Mouse (Mus musculus) spleen, embryonic (tissue): ENCODE results near the gene Prss21.

Experiments
- CTCF ChIA-PET: fragments of 350-600 bp; sonication (Branson Sonifier 250); formaldehyde crosslinking; loops from one replicate; lab custom pipeline; 2022; lab: Charles Lee

The Prss21 gene

DNA sequence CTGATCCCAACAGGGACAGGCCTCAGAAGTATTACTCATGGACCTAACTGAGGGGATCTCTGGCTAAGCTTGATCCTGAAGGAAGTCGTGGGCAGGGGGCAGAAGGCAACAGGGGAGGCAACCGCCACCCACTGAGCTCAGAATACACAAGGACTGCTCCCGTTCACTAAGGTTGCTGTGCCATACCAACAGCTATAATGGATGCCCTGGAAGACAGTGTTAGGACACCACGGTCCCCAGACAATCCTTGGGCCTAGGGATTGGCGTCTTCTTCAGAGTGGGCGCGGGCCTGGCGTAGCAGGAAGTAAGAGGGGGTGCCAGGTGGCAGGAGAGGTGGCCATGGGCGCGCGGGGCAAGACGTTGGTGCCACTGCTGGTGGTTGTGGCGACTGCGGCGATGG, at the start of gene Prss21:
TSS of gene Prss21 (plus strand) at position 301 of the 400 bp plus-strand sequence.
- CTCF ChIA-PET = no interaction called here

- CTCF ChIA-PET = no interaction called here
Measured at GRCm38 (mm10) chr17:23818579-23818978, 49.3 kb upstream of the Prss21 start.

DNA sequence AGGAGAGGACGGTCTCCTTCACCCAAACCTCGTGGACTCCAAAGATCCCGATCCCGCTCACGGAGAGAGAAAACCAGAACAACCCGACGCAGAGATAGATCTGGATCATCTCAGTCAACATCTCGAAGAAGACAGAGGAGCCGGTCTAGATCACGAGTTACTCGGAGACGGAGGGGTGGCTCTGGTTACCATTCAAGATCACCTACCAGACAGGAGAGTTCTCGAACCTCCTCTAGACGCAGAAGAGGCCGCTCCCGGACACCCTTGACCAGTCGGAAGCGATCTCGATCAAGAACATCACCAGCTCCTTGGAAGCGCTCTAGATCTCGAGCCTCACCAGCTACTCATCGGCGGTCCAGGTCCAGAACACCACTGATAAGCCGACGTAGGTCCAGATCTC, 48.6 kb upstream of the Prss21 start:
- CTCF ChIA-PET = no interaction called here

DNA sequence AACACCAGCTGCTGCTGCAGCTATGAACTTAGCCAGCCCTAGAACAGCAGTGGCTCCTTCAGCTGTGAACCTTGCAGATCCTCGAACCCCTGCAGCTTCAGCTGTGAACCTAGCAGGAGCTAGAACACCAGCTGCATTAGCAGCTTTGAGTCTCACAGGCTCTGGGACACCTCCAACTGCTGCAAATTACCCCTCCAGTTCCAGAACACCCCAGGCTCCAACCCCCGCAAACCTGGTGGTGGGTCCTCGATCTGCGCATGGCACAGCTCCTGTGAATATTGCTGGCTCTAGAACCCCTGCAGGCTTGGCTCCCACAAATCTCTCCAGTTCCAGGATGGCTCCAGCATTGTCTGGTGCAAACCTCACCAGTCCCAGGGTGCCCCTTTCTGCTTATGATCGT, 47.1 kb upstream of the Prss21 start:
- CTCF ChIA-PET = no interaction called here

DNA sequence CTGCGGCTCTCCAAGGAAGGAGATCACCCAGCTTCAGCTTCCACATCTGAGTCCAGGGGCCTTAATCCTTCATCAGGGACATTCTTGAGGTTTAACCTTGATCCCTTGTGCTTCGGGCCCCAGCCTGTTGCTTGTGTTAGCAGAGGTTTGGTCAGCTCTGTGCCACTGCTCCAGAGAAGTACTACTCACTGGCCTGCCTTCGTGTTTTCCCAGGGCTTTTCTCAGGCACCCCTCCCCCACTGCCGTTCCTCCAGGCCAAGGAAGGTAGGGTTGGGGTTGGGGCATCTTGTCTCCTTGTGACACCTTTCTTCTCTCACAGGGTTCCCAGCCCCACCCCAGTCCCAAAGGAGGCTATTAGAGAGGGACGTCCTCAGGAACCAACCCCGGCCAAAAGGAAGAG, 45.8 kb upstream of the Prss21 start:
- CTCF ChIA-PET = interaction anchor here (1.4 kb wide), 1 partner anchor 18 kb away, joined by 7 read pairs; no protein-coding TSS in a partner anchor

DNA sequence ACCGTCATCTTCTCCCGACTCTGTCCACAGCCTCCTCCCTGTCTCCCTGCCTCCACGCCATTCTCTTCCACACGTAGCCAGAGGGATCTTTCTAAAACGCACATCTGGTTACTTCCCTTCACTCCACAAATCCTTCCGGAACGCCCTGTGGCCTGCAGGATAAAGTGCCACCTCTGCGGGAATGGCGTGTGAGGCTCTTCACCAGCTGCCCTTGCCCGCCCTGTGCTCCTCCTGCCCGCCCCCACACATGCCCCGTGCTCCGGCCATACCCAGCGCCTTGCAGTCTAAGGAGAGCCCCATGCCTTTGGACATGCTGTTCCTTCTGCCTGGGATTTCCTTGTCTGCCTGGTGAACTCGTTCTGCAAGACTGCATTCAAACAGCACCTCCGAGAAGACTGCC, 44.8 kb upstream of the Prss21 start:
- CTCF ChIA-PET = no interaction called here

- CTCF ChIA-PET = no interaction called here
Measured at GRCm38 (mm10) chr17:23823614-23824013, 44.2 kb upstream of the Prss21 start.

DNA sequence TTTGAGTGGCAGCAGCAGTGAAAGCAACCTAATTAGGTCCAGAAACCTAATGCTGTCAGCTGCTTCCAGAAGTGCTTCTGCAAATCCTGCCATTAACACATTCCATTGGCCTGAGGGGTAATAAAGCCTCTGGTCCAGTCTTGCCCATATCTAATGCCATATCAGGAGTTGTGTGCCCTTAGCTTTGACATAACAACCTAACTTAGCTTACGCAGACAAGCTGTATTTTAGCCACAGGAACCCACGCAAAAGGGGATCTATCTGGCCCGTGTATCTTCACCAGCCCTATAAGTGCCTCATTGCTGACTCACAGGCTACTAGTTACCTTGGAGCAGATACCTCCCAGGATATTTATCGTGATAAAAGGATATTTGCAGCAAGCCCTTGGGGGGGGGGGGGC, 42.3 kb upstream of the Prss21 start:
- CTCF ChIA-PET = interaction anchor here (0.6 to 0.7 kb wide), 2 partner anchors 14 to 164 kb away, joined by 4 to 7 read pairs; no protein-coding TSS in a partner anchor

- CTCF ChIA-PET = interaction anchor here (0.6 kb wide), 1 partner anchor 44 kb away, joined by 4 read pairs; no protein-coding TSS in a partner anchor
Measured at GRCm38 (mm10) chr17:23828271-23829001, 39.4 kb upstream of the Prss21 start.

DNA sequence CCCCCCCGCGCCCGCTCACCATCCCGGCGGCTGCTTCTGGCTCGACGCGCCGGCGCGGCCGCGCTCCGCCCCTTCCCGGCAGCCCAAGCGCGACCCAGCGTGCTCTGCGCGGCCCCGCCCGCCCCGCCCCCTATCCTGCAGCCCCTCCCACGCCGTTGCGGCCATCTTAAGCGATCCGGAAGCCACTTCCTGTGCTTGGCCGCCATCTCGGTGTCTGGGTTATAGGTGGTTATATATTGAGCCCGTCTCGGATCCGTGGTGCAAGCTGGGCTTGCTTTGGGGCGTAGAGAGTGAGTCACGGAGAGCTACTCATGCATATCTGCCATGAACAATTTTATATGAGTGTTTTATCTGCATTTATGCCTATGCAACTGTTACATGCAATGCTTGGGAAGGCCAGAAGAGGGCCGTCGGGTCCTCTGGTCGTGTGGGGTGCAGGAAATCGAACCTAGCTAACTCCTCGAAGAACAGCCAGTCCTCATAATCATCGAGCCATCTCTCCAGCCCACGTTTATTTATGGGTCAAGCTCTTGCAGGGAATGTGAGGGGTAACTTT, 38.7 kb upstream of the Prss21 start, which contains the start of gene Elob:
TSS of gene Elob (minus strand) at position 73 of the 556 bp plus-strand sequence.
- CTCF ChIA-PET = interaction anchor here (1.5 kb wide), 1 partner anchor 54 kb away, joined by 5 read pairs; no protein-coding TSS in a partner anchor

DNA sequence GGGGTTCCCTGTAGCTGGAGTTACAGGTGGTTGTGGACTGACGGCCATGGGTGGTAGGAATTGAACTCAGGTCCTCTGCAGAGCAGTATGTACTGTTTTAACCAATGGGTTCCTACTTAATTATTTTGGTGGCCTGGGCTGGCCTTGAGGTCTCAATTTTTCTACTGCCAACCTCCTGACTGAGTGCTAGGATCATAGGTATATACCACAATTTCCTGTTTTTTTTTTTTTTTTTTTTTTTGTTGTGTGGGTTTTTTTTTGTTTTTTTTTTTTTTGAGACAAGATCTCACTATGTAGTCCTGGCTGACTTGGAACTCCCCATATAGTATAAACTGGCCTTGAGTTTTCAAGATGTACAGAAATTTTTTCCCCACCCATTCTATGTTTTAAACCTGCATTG, 36.7 kb upstream of the Prss21 start:
- CTCF ChIA-PET = interaction anchor here (1.6 kb wide), 1 partner anchor 57 kb away, joined by 4 read pairs; no protein-coding TSS in a partner anchor

DNA sequence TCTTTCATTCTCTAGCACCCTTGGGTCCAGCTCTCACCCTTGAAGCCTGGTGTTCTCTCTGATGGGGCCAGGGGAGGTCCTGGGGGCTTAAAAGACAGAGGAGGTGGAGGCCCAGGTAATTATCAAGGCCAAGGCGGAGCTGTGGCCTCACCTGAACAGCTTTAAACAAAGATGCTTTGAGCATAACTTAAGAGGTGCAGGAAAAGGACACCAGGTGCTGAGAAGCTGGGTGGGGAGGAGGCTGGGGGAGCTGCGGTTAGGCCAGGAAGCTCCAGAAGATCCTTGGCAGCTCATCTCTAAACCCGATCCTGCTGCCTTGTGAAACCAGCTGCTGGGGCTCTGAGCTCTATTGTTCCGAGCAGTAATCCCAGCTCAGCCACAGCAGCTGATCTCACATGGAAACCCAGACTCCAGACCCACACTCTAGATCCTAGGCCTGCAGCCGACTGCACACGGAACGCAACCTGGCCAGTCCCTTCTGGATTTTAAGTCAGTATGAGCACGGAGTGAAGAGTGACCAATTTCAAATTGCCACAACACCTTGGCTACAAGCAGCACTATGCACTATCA, 31.8 kb upstream of the Prss21 start, which contains the start of gene Prss33:
TSS of gene Prss33 (minus strand) at position 51 of the 570 bp plus-strand sequence.
- CTCF ChIA-PET = interaction anchor here (0.9 kb wide), 1 partner anchor 124 kb away, joined by 3 read pairs; no protein-coding TSS in a partner anchor

- CTCF ChIA-PET = interaction anchor here (1.7 kb wide), 1 partner anchor 67 kb away, joined by 5 read pairs; no protein-coding TSS in a partner anchor
Measured at GRCm38 (mm10) chr17:23841145-23841544, 26.7 kb upstream of the Prss21 start.

DNA sequence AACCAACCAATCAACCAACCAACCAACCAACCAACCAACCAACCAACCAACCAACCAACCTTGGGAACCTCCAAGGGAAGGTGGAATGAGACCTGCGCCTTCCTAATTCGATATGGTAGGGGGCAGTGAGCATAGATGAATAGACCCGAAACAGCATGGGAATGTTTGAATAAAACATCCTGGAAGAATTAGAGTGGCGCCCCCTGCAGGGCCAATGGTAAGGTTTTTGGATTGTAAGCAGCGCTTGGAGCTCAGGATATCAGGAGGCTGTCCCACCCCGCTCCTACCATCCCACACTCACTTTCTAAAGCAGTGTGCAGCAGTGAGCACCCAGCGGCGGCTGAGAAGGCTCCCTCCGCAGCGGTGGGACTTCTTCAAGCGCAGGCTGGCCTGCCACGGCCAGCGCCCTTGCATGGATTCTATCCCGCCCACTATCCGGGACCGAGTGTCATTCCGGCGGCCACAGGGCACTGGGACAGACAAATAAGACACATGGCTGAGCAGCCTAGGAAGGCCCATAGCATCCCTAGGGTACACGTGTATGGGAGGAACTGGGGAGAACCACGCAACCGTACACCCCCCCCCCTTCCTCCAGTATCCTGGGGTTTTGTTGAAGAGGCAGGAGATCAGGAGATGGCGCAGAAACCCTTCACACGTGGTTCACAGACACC, 24.6 kb upstream of the Prss21 start:
- CTCF ChIA-PET = interaction anchor here (0.5 to 1.1 kb wide), 6 partner anchors 10 to 118 kb away, joined by 3 to 5 read pairs (median 4); no protein-coding TSS in a partner anchor

- CTCF ChIA-PET = interaction anchor here (0.5 to 1.1 kb wide), 4 partner anchors 14 to 85 kb away, joined by 3 to 5 read pairs (median 4); no protein-coding TSS in a partner anchor
Measured at GRCm38 (mm10) chr17:23843812-23844273, 24.0 kb upstream of the Prss21 start, which contains the start of the genes Prss32 and Prss41. Gene Prss32, plus strand, starts transcription at chr17:23843855. Gene Prss41, minus strand, starts transcription at chr17:23844172.

GRCm38 (mm10) chr17:23850028-23850427, 17.8 kb upstream of the Prss21 start:
- CTCF ChIA-PET = no interaction called here

DNA sequence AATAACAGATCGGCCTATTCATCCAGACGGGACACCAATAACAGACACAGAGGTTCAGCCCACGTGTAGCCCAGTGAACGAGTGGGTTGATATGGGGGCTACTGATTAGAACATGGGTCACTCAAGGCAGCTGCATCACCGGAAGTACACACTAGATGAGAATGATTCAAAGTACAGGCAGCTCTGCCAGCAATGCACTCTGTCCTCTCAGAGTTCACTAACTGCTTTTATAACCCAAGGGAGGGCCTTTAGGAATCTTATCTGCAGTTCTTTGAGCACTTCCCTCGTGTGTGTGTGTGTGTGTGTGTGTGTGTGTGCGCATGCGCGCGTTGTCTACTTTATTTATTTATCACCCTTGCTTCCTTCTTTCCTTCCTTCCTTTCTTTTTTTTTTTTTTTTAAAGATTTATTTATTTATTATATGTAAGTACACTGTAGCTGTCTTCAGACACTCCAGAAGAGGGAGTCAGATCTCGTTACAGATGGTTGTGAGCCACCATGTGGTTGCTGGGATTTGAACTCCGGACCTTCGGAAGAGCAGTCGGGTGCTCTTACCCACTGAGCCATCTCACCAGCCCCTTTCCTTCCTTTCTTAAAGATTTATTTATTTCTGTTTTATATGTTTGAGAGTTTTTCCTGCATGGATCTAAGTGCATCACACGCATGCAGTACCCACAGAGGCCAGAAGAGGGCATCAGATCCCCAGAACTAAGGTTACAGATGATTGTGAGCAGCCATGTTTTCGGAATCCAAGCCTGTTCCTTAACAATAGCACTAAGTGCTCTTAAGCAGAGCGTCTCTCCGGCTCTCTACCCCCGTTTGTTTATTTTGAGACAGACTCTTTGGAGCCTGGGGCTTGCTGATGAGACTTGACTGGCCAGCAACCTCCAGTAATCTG, 16.8 kb upstream of the Prss21 start:
- CTCF ChIA-PET = no interaction called here

DNA sequence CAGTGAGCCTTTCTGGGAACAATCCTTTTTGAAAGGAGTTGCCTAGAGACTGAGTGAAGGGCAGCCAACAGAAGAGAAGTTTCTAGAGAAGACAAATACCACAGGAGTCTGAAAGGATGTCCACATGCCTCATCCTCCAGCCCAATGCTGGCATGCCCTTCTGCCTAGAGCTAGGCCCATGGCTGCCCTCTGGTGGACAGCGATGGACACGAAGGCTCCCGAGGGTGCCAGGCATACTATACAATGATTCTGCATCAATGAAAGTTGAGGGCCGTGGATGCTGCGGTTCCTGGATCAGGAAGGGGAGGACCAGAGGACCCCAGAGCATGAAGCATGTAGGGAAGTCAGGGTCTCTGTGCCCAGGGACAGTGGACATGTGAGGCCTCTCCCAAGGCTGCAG, 14.6 kb upstream of the Prss21 start:
- CTCF ChIA-PET = interaction anchor here (0.5 kb wide), 1 partner anchor 11 kb away, joined by 3 read pairs; no protein-coding TSS in a partner anchor

DNA sequence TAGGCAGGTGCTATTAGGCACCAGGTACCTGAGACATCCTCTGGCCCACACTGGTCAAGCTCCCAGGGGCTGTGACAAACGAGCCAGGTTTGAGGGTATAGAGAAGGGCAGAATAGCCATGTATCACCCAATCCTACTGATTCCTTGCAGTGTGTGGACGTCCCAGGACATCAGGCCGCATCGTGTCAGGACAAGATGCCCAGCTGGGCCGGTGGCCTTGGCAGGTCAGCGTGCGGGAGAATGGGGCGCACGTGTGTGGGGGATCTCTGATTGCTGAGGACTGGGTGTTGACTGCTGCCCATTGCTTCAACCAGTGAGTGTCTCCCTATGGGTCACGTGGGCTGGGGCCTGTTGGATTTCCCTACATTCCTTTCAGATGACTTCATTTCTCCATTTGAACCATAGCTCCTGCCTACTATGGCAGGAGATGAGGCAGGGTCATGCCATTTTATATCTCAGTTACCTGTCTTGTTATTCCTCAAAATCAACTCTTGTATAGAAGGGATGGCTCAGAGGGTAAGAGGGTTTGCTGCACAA, 13.6 kb upstream of the Prss21 start:
- CTCF ChIA-PET = interaction anchor here (1.0 kb wide), 1 partner anchor 105 kb away, joined by 3 read pairs; no protein-coding TSS in a partner anchor

- CTCF ChIA-PET = interaction anchor here (0.7 kb wide), 1 partner anchor 108 kb away, joined by 3 read pairs; no protein-coding TSS in a partner anchor
Measured at GRCm38 (mm10) chr17:23857193-23857592, 10.7 kb upstream of the Prss21 start.
